Mouse (Mus musculus): ENCODE measurements around the gene Tubgcp6.

The Tubgcp6 gene

DNA sequence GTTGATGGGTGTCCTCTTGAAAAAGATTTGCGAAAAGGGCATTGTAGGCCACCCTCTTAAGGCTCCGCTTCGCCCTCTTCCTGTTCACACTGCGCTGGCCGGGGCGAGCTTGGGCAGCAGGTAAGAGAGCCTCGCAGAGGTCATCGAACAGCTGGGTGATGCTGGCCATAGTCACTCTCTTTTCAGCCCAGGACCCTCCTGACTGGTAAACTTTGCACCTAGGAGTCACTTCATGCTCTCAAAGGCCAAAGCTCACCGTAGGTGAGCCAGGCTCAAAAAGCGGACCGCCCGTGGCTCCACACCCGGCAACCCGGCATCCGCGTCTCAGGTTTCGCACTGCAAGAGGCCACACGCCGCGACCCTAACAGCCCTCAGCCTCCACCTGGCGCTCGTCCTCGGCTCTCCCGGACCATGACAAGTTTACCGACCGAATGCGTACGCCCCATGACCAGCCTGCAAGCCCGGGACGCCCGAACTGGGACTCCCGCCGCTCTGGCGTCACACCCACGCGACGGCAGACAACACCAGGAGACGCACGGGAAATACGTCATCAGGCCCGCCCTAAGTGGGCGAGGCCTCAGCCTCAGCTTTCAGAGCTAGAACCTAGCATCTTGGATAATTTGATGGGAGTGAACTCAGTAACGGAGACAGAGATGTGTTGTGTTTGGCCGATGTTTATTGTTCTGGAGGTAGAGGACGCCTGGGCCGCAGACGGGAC lies at the start of gene Tubgcp6:
Gene Tubgcp6 (minus strand): TSS at position 464 of the 718 bp plus-strand sequence.
- DNase-seq (ENCODE audit: low read depth, low spot score) = peak; percentile 80

DNA sequence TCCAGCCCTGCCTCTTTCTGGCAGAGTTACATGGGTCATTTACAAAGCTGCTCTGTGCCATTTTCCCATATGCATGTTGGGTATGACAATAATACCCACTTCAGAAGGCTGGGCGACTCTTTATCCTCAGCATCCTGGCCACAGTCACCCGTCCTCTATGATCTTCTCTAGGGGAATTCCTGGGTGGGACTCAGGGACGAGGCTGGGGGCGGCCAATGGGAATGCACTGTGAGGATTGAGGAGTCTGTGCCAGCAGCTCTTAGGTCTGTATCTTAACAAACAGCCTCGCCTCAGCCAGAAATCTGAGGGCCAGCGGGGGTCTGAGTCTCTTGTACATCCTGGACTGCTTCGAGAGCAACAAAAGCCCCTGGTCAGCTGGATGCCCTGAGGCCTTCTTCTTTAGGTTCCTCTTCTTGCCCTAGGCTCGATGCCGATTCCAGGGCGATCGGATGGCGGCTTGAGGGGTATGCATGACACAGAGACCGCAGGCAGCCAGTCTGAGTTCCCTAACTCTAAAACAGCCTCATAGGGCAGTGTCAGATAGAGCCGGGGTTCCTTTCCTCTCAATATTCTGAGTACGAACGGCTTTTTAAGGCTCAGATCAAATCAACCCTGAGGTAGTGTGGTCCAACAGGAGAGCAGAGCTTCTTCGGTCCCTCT lies 49.5 kb upstream of the Tubgcp6 start:
- no peak for DNase-seq (ENCODE audit: low read depth, low spot score)

DNA sequence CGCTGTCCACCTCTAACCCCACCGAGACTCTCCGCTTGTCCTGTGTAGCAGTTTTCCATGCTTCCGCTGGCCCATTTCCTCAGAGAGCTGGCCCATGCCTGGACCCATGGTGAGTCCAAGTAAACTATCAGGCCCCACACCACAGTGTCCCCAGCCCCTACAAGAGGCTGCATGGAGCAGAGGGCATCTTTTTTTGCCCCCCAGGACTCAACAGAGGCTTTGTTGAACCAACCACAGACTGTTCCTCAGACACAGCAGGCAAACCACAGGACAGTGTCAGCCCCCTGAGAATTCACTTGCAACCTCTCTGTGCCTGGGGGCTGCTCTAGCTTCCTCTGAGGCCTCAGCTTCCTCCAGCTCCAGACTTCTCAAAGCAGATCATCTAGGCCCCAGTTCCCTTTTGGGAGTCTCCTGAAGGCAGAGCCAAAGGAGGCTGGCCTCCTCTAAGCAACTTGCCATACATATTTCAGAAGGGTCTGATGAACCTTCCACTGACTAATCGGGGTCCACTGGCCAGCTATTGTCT lies 48.7 kb upstream of the Tubgcp6 start:
- DNase-seq (ENCODE audit: low read depth, low spot score) = no peak

DNA sequence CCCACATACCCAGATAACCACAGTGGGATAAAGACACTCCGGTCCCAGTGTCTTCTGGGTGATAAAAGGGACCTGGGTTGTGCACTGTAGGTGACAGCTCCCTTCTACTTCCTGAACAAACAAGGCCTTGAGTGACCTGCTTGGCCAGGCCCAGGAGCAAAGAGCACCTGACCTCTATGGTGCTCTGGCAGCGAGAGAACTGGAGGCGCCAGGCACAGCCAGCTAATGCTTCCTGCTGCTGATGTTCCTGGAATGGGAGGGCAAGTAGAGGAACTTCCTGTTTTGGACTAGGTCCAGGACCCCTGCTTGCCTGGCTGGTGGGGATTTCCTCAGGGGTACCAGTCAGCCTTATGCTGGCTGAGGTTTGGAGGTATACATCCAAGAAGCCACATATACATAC lies 47.2 kb upstream of the Tubgcp6 start:
- DNase-seq (ENCODE audit: low read depth, low spot score) = no peak

DNA sequence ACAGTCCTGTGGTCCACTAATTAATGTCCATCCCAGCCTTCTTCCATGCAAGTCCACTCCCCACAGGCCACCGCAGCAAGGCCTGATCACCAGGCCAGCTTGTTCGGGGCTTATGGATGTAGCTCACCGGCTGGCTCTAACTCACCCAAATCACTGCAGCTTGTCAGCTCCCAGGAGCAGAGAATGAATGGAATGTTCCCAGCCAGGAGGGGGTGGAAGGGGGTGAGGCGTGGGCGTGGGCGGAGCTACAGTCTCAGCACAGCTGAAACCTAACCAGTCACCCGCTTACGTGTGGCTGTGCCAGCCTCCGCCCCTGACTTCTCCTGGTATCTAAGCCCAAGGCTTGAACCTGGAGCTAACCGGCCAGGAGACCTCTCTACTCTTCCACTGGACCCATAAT lies 46.5 kb upstream of the Tubgcp6 start:
- DNase-seq (ENCODE audit: low read depth, low spot score) = peak; percentile 47

DNA sequence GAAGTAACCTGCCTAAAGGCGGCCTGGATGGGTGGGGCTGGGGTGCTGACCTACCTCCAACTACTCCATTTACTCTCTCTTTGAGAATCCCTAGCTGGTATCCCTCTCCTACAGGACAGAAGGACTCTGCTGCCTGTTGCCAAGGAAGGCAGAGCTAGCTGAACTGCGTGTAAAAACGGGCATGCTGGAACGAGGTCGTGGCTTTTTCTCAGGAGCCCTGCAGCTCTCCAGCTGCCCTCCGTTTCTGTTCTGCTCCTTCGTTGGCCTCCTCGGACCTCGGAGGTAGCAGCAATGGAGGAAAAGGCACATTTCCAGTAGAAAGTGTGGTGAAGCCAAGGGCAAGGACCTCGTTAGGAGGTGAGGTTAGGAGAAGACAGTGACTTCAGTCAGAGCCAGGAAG lies 46.0 kb upstream of the Tubgcp6 start:
- no peak for DNase-seq (ENCODE audit: low read depth, low spot score)

DNA sequence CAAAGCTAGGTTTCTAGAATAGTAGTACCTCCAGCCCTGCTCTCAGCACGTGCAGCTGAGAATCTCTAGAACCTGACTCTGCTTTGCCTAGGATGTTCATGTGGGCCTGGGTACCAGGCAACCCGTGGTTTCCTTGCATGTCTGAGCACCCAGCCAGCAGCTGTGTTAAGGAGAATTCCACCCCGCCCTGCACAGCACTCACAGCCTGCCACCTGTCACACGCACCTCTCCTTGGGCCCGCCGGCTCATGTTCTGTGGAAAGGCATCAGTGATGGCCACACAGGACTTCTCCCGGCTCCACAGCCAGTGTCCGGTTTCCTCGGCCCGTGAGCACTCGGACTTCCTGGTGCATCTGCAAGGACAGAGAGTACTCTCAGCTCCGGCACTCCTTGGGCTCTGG lies 42.6 kb upstream of the Tubgcp6 start:
- no peak for DNase-seq (ENCODE audit: low read depth, low spot score)

DNA sequence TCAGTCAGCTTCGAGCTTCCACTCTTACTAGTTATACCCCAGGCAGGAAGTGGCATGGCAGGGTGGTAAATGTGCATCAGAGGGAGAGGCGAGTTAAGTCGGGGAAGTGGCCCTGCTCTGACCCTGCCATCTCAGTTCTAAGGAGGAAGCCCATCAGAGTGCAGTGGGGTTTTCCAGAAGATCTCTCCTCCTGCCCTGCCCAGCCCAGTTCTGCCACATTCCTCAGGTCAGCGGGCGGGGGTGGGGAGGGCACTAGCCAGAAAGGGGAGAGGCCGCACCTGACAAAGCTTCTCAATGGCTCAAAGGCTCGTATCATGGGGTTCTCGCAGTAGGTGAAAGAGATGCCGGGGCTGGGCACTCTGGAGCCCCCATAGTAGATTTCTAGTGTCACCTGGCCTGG lies 38.5 kb upstream of the Tubgcp6 start:
- DNase-seq (ENCODE audit: low read depth, low spot score) = no peak

DNA sequence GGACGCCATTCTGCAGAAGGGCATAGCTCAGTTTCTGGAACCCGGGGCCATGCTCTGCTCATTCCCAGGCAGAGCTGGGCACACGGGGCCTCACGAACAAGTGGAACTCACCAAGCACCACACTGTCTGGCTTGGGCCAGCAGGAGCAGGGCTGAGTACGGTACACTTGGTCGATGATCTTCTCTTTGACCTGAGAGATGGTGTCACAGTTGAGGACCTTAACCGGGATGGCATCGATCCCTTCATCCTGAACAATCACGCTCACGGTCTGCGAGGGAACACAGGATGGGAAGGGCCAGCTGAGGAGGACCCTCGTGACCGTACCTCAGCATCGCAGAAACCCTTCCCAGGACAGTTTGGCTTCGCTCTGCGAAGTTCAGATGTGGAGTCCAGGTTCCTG lies 35.6 kb upstream of the Tubgcp6 start:
- no peak for DNase-seq (ENCODE audit: low read depth, low spot score)

DNA sequence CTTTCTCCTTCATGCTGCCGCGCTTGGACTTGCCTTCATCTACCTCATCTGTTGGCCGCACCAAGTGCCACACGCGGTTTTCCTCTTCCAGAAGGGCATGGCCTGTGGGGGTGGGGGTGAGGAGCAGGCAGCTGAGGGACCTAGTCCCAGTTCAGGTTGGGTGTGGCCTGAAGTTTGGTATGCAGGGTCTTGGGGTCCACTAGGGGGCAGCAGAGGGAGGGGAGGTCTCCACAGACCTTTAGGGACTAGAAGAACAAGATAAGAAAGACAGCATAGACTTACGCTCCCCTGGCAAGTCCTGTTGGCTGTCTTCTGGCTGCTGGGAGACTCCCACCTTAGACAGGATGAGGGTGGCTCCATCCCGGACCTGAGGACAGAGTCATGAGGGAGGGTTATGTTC lies 35.0 kb upstream of the Tubgcp6 start:
- DNase-seq (ENCODE audit: low read depth, low spot score) = peak; percentile 70

DNA sequence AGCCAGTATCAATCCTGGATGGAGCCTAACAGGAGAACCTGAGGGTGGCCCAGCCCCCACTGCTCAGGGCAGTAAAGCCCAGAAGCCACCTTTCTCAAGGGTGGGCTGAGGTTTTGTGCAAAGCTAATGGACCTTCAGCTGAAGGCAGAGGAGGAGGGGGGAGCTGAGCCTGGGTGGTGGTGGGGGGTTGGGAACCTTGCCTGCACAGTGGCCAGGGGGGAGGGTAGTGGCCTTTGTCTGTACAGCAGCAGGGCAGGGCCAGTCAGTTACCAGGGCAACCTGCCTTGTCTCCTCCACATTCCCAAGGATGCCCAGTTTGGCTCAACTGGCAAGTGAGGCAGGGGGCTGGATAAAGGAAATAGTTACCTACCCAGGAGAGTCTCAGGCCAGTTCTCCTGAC lies 29.4 kb upstream of the Tubgcp6 start:
- DNase-seq (ENCODE audit: low read depth, low spot score) = no peak

DNA sequence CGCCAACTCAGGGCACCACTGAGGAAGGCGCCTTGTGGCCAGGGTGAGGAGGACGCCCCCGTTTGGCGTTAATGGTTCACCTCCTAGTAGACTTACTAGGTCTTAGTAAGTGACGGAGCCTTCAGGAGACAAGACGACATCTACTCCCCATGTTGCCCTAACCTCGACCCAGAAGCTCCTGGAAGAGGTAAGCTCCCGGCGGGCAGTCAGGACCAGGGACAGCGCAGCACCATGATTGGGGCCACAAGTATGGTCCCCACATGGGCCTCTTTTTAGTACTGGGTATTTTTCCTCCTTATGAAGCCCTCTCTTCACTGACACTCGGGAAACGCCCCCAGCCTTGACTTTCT lies 27.1 kb upstream of the Tubgcp6 start:
- no peak for DNase-seq (ENCODE audit: low read depth, low spot score)

DNA sequence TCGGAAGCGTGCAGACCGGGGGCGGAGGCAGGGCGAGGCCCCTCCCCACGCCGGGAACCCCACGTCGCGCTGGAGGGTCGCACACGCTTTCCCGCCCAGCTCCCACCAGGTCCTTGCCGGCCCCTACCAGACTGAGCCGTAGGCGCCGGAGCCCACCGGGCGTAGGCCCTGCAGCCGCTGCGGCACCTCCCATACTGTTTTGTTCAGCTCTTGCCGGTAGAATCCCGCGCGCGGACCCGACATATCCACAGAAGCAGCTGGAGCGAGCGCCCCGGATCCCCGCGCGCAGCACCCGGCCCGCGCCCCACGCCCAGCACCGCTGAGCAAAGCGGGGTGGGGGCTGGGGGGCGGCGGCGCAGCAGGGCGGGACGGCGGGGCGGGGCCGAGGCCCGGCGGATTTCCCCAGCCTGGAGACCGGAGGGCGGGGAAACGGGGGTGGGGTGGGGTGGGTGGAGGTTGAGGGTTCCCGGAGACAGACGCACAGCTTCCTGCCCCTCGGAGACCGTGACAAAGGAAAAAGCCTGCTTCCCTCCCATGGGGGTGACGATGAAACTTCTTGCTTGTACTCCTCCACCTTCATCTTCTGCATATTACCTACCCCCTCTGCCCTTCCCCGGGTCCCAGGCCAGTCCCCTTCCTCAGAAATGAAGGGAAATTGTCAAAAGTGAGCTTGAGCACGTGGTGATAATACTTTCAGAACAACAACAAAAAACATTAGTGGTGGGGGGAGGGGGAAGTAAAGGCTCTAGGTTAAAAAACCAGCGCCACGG lies 26.5 kb upstream of the Tubgcp6 start, which contains the start of gene Mapk11:
Gene Mapk11 (minus strand): TSS at position 358 of the 770 bp plus-strand sequence.
- DNase-seq (ENCODE audit: low read depth, low spot score) = no peak

DNA sequence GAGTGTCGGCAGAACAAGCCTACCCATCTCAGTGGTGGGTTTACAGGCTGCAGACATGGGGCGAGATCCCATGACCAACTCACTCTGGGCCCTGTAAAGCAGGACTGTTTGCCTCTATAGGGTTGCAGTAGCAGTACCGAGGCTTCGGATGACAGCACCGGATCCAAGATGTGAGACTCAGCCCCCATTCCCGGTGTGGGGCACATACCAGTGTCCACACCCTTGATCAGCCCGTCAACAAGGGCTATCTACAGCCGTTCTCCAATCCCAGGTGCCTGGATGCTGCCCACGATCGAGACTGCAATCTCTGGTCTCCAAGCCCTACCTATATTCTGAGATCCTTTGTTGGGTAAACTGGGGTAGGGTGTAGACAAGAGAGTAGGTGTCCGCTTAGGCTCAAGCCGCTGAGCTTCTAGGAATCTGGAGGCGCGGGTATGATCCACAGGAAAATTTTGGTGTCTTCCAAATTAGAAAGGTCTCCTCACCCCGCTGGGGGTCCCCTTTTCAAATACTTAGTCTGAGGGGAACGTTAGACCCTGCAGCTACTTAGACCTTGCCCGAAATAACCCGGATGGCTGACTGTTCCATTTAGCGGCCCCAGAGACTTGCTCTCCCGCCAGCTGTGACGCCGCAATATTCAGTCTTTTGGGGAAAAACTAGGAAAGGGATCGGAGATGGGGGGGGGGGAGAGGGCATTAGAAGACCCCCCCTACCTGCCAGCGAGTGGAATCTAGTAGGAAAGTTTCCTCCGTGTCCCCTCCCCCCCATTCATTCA lies 25.8 kb upstream of the Tubgcp6 start:
- no peak for DNase-seq (ENCODE audit: low read depth, low spot score)

DNA sequence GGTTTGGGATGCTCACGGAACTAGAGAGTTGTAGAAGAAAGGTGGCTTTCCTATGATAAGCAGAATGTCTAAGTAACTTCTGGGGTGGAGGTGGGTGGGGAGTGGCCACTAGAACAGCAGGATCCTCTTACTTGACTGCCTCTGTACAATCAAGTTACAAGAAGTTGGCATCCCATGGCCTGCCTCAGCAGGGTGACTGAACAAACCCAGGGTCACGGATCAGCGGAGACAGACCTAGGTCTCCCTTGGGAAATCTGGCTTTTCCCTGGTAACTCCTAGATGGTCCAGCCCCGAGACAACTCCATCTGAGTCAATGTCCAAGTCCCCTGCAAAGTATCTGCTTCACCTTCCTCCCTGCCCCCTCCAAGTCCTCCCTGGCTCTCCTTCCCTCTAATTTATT lies 25.0 kb upstream of the Tubgcp6 start:
- DNase-seq (ENCODE audit: low read depth, low spot score) = no peak

DNA sequence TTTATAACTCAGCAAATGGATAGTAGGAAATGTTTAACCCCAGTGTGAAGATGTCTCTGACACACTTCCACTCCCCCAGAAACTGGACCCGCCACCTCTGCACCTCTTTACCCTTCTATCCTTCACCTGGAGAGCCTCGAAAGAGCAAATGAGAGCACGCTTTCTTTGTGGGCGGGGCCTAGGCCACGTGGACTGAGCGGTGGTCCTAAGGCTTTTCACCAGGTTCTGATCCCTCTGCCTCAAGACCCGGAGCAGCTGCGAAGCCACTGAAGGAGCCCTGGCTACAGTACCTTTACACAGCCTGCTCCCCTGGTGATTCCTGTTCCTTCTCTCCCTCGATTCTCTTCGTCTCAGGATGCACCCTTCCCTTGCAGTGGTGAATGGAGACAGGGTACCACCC lies 24.5 kb upstream of the Tubgcp6 start:
- no peak for DNase-seq (ENCODE audit: low read depth, low spot score)

DNA sequence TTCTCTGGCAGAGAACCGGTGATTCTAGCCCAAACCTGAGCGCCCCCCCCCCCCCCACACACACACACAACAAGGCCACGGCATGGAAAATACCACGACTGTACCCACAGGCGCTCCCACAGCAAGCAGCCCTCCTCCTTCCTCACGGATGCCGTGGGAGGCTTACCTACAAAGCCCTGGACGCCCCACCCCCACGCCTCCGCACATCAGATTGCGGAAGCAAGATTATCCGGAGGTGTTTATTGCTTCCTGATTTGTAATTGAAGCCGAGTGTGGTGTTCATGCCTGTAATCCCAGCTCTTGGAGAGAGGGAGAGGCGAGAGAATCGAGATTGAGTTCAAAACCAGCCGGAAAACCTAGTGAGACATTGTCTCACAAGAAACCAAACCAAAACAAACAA lies 24.1 kb upstream of the Tubgcp6 start:
- DNase-seq (ENCODE audit: low read depth, low spot score) = no peak

DNA sequence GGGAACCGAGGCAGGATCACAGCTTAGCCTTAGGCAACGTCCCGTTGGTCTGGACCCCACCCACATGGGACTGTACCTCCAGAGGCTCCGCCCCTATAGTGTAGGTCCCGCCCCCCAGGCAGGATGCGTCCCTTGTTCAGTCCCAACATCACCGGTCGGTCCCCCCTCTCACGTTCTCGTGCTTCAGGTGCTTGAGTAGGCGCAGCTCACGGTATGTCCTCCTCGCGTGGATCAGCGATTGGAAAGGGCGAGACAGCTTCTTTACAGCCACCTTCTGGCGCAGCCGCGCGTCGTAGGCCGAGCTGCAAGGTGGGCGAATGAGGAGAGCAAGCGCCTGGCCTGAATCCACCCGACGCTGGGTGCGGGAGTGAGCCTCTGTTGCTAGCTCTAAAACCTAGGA lies 23.6 kb upstream of the Tubgcp6 start:
- no peak for DNase-seq (ENCODE audit: low read depth, low spot score)

DNA sequence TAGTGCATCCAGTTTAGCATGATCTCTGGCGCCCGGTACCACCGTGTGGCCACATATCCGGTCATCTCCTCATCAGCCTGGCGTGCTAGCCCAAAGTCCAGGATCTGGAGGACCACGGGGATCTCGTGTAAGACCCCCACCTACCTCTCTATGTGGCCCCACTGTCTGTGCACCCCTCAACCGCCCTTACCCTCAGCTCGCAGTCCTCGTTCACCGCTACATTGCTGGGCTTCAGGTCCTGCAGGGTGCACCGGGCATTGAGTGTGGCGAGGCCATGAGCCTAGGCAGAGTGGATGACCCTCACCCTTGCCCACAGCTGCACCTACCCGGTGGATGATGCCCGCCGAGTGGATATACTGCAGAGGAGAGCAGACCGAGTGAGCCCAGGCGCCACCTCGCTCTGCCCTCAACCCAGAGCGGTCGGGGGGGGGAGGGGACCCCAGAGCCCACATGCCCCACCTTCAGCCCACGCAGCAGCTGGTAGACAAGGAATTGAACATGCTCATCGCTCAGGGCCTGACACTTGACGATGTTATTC lies 23.0 kb upstream of the Tubgcp6 start:
- DNase-seq (ENCODE audit: low read depth, low spot score) = no peak

DNA sequence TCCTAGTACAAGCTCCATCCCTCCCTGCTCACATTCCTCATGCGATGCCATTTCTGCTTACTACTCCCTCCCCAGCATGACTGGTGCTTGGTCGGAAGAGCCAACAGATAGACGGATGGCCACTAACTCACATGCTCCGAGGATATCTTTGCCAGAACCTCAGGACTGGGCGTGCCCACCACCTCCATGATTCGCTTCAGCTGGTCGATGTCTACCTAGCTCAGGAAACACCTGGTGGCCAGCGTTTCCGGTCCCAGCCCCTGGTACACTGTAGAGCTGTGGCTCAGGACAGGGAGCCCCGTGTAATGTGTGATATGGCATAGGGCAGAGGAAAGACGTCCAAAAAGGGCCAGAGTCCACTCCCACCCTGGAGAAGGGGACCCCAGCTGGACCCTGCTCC lies 22.1 kb upstream of the Tubgcp6 start:
- DNase-seq (ENCODE audit: low read depth, low spot score) = no peak

DNA sequence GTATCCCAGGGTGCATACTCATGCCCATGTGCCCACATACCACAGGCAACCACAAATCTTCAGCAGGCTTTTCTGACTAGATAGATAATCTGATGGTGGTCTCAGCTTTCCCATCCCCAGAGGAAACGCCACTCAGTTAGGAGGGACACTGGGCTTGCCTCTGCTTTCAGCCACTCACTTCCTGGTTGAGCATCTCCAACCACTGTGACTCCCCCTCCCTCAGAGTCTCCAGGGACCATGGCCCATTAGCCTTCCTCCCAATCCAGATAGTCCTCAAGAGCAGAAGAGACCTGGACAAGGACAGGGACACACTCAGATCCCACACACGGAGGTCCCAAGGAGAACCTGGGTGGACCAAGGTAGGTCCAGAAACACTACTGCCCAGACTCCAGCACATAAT lies 20.2 kb upstream of the Tubgcp6 start:
- DNase-seq (ENCODE audit: low read depth, low spot score) = no peak

DNA sequence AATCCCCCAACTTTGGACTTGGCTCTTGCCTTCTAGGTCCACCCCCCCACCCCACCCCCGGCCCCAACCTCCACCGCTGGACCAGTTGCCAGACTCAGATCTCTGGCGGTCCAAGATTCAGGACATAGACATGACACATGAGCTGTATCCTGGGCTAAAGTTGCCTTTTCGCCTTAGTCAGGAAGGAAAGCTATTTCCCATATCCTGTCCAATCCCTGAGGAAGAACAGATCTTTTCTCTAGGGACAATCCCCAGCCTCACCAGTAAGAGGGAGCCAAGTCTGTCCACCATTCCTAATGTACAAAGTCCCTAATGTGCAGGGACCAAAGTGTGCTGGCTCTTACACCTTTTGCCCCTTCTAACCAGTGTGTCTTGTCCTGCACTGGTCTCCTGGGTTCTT lies 19.0 kb upstream of the Tubgcp6 start:
- DNase-seq (ENCODE audit: low read depth, low spot score) = no peak
